Mouse (Mus musculus) ovary, postnatal 36 days (tissue): ENCODE data around the gene Aldh1l1.

ENCODE experiments used
- DNase-seq: peaks from one replicate; pipeline ENCODE4 v3.0.0; 2022; ENCODE audit warnings: low spot score, mixed read lengths

Aldh1l1 gene

DNA sequence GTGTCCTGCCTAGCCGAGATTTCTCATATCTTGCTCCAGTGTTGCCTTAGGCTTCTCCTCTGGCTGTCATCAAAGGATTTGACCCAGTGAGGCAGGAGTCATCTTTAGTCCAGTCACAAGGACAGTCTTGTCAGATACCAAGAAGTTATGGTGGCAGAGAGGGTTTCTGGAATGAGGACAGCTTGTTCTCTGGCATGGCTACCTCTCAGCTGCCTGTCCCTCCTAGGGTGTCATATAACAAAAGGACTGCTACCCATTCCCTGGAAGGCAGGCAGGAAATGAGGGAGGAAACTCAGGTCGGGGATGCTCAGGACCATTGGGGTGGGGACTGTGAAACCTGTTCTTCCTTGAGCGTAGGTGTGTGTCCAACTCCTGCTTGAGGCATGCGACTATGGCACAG, 14.1 kb upstream of the Aldh1l1 start:
- no peak for DNase-seq

DNA sequence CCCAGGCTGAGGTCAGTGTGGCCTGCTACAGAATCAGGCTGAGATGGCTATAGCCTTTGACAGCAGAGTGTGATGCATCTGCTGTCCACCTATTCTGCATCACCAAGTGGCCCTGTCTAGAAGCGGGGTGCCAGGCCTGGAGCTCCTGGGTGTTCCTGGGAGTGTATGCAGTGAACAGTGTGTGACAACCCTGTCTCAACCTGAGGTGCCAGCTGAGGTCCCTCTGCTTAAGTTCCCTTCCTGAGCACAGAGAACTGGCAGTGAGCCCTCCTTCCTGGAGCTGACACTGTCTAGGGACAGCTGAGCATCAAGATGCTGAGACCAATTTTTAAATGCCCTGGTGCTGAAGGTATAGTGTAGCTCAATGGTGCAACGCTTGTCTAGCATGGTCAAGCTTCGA, 13.5 kb upstream of the Aldh1l1 start:
- no peak for DNase-seq

- DNase-seq = no peak
Observed at GRCm38 (mm10) chr6:90473630-90474360, 12.4 kb upstream of the Aldh1l1 start.

- DNase-seq = no peak
Observed at GRCm38 (mm10) chr6:90474361-90474750, 11.9 kb upstream of the Aldh1l1 start.

- DNase-seq = no peak
Observed at GRCm38 (mm10) chr6:90475176-90475853, 10.9 kb upstream of the Aldh1l1 start.

- no peak for DNase-seq
Observed at GRCm38 (mm10) chr6:90475854-90476212, 10.4 kb upstream of the Aldh1l1 start.

DNA sequence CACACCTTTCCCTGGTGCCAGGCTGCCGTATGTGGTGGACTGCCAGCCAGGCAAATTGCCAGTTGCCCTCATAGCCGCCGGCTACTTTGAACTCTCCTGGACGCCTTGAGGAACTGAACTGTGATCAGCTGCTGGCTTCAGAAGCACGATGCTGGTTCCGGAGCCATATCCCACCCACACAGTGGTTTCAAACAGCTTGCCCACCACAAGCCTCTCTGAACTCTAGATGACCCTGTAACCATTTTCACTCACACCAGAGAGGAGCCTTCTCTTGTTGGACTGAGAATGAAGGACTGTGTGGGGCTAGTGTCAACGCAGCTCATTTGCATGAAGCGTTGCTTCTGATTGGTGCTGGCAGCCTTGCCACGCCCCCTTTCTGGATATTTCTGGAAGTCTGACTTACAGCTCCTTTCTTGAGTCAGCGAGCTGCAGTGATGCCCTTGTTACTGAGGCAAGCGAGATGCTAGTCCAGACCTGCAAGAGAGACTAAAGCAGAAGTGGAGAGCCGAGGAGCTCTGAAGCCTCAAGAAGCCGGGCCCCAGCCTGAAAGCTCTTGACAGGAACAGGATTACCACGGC, 9.2 kb upstream of the Aldh1l1 start:
- no peak for DNase-seq

DNA sequence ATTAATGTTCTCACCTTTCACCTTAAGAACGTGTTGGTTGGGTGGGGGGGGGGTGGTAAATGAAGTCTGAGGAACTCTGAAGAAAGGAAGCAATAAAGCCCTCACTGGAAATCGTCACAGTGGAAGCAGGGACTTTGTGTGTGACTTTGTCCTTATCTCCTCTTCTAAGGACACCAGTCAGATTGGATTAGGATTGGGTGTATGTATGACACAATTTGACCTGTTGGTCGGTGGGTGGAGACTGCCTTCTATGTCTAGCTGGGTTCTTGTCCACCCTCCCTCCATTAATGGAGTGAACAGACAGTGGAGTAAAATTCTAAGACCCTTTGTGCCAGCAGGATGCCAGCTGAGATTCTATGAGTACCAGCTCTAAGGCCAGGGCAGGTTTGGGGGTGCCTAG, 2.0 kb upstream of the Aldh1l1 start:
- DNase-seq = no peak

- DNase-seq = no peak
Observed at GRCm38 (mm10) chr6:90484876-90485275, 1.4 kb upstream of the Aldh1l1 start.

- no peak for DNase-seq
Observed at GRCm38 (mm10) chr6:90487531-90487930, 1.3 kb downstream of the Aldh1l1 start.

DNA sequence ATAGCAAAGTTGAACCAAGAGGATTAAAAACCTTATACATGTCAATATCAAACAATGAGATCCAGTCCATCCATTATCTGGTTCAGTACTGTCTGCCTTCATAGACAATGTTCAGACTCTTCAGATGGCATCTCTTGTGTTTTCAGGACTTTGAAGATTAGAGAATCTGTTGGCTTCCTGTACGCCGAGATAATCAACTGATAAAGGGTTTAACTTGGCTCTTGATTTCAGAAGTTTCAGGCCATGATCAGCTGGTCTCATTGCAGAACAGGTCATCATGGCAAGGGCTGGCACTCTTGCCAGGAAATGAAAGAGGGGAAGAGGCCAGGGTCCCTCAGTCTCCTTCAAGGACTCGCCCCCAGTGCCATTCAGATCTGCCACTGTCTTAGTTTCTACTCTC, 3.3 kb downstream of the Aldh1l1 start:
- no peak for DNase-seq

DNA sequence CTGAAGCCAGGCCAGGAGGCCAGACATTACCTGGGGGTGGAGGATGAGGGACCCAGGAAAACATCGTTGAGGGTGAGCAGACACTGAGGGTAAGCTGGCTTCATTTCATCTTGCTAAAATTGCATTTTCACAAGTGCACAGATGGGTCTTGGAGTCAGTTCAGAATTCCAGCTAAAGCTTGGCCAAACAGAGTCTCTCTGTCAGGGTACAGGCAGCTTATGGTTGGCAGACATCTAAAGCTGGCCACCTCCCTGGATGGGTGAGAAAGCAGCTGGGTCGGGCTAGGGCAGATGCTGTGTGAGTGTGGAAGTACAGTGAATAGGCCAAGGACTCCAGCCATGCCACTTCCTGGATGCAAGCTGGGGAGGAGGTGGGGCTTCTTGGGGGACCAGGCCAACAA, 4.7 kb downstream of the Aldh1l1 start:
- DNase-seq = no peak

GRCm38 (mm10) chr6:90491956-90492744, 5.9 kb downstream of the Aldh1l1 start:
- DNase-seq = no peak

DNA sequence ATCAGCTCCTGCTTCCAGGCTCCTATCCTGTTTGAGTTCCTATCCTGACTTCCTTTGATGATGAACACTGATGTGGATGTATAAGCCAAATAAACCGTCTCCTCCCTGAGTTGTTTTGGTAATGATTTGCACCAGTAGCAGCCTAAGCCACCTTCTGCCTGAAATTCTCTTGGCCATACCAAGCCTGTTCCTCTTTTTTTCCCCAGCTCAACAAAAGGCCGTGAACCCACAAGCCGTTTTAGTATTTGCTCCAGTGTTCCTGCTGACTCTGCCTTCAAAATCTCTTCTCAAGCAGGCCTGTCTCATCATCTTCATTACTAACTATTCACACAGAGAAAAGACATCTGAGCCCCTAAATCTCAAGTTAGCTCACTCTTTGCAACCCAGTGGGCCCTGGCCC, 7.9 kb downstream of the Aldh1l1 start:
- no peak for DNase-seq

- no peak for DNase-seq
Observed at GRCm38 (mm10) chr6:90494566-90494965, 8.3 kb downstream of the Aldh1l1 start.

GRCm38 (mm10) chr6:90495282-90495912, 9.2 kb downstream of the Aldh1l1 start:
- no peak for DNase-seq

GRCm38 (mm10) chr6:90496217-90496616, 10.0 kb downstream of the Aldh1l1 start:
- DNase-seq = no peak

DNA sequence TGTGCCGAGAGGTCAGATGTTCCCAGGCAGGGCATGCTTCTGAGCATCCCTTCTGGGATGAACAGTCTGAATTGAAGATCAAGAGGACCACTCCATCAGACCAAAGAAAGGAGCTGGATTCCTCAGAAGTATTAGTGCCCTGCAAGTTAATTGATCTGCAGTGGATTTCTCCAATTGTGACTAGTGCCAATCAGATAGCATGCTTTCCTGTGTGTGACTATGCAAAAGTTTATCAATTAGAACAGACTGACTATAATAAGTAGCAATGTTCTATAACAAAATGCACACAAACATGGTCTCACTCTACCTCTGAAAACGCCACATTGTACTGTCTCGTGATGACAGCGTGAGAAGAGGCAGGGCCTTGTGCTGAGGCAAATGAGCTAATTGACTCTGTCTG, 13.3 kb downstream of the Aldh1l1 start:
- no peak for DNase-seq

- no peak for DNase-seq
Observed at GRCm38 (mm10) chr6:90501222-90501940, 15.2 kb downstream of the Aldh1l1 start.

- DNase-seq = peak; percentile 23
Observed at GRCm38 (mm10) chr6:90505906-90506305, 19.7 kb downstream of the Aldh1l1 start.

DNA sequence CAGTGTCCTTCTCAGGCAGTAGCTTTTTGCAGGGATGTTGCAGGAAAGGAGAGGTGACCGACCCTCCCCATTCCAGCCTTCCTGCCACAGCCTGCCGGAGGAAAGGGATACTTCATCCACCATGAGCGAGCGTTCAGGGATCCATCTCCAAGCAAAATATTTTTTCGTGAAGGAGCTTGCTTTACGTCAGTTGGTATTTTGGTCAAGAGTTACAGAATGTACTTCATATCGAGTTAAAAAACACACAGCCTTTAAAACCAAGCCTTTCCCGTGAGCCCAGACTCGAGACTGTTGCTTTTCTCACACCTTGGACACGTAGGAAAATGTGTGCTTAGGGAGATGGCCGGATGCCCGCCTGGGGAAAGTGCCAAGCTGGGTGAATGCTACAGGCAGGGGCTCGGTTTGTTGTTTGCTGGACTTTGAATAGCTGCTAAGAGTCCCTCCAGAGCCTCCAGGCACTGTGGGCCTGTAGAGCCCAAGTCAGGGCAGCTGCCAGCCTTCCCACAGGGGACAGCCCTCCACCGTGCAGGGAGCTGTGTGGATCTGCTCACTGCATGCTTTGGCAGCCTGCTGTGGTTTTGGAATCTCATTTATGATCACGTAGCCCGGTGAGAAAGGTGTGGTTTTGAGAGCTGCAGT, 20.6 kb downstream of the Aldh1l1 start:
- DNase-seq = peak; percentile 80
